Mouse (Mus musculus) spleen, adult 12 weeks (tissue): ENCODE results near the gene Bag6.

Experiments used
- DNase-seq: peaks from one replicate; pipeline ENCODE4 v3.0.0; 2022; ENCODE audit warnings: low spot score

The Bag6 gene

GRCm38 (mm10) chr17:35195631-35196320, 60.8 kb downstream of the Bag6 start:
- peak; percentile 73 for DNase-seq

- DNase-seq: no peak
These were observed 61.3 kb downstream of the Bag6 start for GRCm38 (mm10) chr17:35196321-35196641.
